Mouse (Mus musculus) left cerebral cortex, adult 18-20 months (tissue): ENCODE measurements around the gene Klhdc7a. TPM values are rescaled to one million over a fixed set of nuclear protein-coding genes. Genes with fewer than 3 reads are reported as not detected.
A peak's percentile ranks its signal among the peaks of the same experiment; 100 is the strongest.

Experiments used
- DNase-seq, 2 experiments: peaks; one replicate each; pipeline ENCODE4 v3.0.0; 2021 to 2022; ENCODE audit warnings: low spot score in 2 of 2, mixed read lengths in 1 of 2
- long read RNA-seq, 2 experiments: library from polyadenylated mRNA; stranded (forward); transcript quantifications; one replicate each; pipeline ENCODE4 v2.0.0; 2021
- total RNA-seq, 2 experiments: library from RNA; stranded (reverse); gene quantifications; 2 replicates each; pipeline ENCODE4 v1.2.3; 2021

Gene Klhdc7a
- total RNA-seq: 1 to 10 TPM; 6.8 to 8.6 TPM
- long read RNA-seq, experiment 1, full-length matches to known transcripts: 2 of 2 reads
- long read RNA-seq, experiment 1, partial matches to known transcripts: 0 of 2 reads
- long read RNA-seq, experiment 1, other reads (novel, unspliced or antisense): 0 of 2 reads
- long read RNA-seq, experiment 2, full-length matches to known transcripts: 2 of 4 reads
- long read RNA-seq, experiment 2, partial matches to known transcripts: 0 of 4 reads
- long read RNA-seq, experiment 2, other reads (novel, unspliced or antisense): 2 of 4 reads

GRCm38 (mm10) chr4:139967922-139968321 is at the start of gene Klhdc7a:
Gene Klhdc7a (minus strand): TSS chr4:139968026.
- DNase-seq: peak; percentile 31 to 55

GRCm38 (mm10) chr4:140015916-140016315 is 48.1 kb upstream of the Klhdc7a start:
- no peak for DNase-seq

GRCm38 (mm10) chr4:140010728-140011470 is 43.1 kb upstream of the Klhdc7a start:
- DNase-seq: no peak

- no peak for DNase-seq
These were observed 37.1 kb upstream of the Klhdc7a start for GRCm38 (mm10) chr4:140004932-140005331.

- peak; percentile 52 to 57 for DNase-seq
These were observed 36.3 kb upstream of the Klhdc7a start for GRCm38 (mm10) chr4:140004170-140004569.

GRCm38 (mm10) chr4:140002069-140002468 is 34.2 kb upstream of the Klhdc7a start:
- no peak for DNase-seq

- no peak for DNase-seq
These were observed 33.1 kb upstream of the Klhdc7a start for GRCm38 (mm10) chr4:140000911-140001310.

GRCm38 (mm10) chr4:139999033-139999432 is 31.2 kb upstream of the Klhdc7a start:
- DNase-seq: no peak

- no peak for DNase-seq
These were observed 27.8 kb upstream of the Klhdc7a start for GRCm38 (mm10) chr4:139995659-139996058.

GRCm38 (mm10) chr4:139993111-139993755 is 25.4 kb upstream of the Klhdc7a start:
- no peak for DNase-seq

- no peak for DNase-seq
These were observed 19.1 kb upstream of the Klhdc7a start for GRCm38 (mm10) chr4:139986913-139987312.

GRCm38 (mm10) chr4:139978716-139979115 is 10.9 kb upstream of the Klhdc7a start:
- no peak for DNase-seq

GRCm38 (mm10) chr4:139977308-139977781 is 9.5 kb upstream of the Klhdc7a start:
- no peak for DNase-seq

- DNase-seq: no peak
These were observed 6.7 kb upstream of the Klhdc7a start for GRCm38 (mm10) chr4:139974506-139974905.

GRCm38 (mm10) chr4:139967475-139967891 is 343 bp downstream of the Klhdc7a start:
- DNase-seq: no peak

- DNase-seq: no peak
These were observed 845 bp downstream of the Klhdc7a start for GRCm38 (mm10) chr4:139966981-139967380.

GRCm38 (mm10) chr4:139965596-139966185 is 2.1 kb downstream of the Klhdc7a start:
- DNase-seq: no peak

GRCm38 (mm10) chr4:139964406-139964805 is 3.4 kb downstream of the Klhdc7a start:
- DNase-seq: no peak

- DNase-seq: no peak
These were observed 3.9 kb downstream of the Klhdc7a start for GRCm38 (mm10) chr4:139963911-139964310.

GRCm38 (mm10) chr4:139963059-139963458 is 4.8 kb downstream of the Klhdc7a start:
- no peak for DNase-seq

GRCm38 (mm10) chr4:139961816-139962215 is 6.0 kb downstream of the Klhdc7a start:
- DNase-seq: no peak
